In genomic region chr3:149436420-149436819, GRCm38 (mm10) we compare ENCODE assay signal across 16 mouse cellular contexts.
DNase-seq lines count a peak whose midpoint lies in the region; ATAC-seq and TF ChIP-seq lines count a peak whose summit lies in the region.
"Had no signal": no experiment of that assay in that cellular context is flagged by ENCODE, and none has a peak within 500 bp of the region (broad histone marks: within the 10 kb centered on the region; RNA-seq: fewer than 3 reads in every experiment).

No protein-coding gene starts in this region.

- H3K9ac ChIP-seq in lung, postnatal 0 days (replicated peaks; ENCODE audit: low read depth) = no peak overlapping the region
- no peak overlapping the region for H3K9ac ChIP-seq in midbrain, embryonic 16.5 days (ENCODE audit: low read depth, low read length)
- H3K9ac ChIP-seq: hindbrain, embryonic 13.5 days; limb, embryonic 13.5 days had no signal

- no peaks in the 10 kb centered on the region for H3K4me1 ChIP-seq in heart, embryonic 10.5 days
- H3K4me1 ChIP-seq in lung, postnatal 0 days (ENCODE audit: insufficient read depth, low read depth, low read length) = no peaks in the 10 kb centered on the region
- peaks cover 11% of the 10 kb centered on the region for H3K4me1 ChIP-seq in lung, adult 2 months (ENCODE audit: control insufficient read depth, insufficient read depth, low read length)
- H3K4me1 ChIP-seq in midbrain, embryonic 16.5 days (ENCODE audit: control insufficient read depth, insufficient read depth, low read length) = no peaks in the 10 kb centered on the region; the same call in 1 of the 2 replicates
- H3K4me1 ChIP-seq: hindbrain, embryonic 13.5 days; limb, embryonic 13.5 days; megakaryocyte, embryonic 14.5 days had no signal

- no peak for TF ChIP-seq POLR2A in lung, adult 2 months (IDR thresholded peaks at IDR 0.05; ENCODE audit: borderline replicate concordance, extremely low read depth, low read depth, low read length)

- no peak overlapping the region for H3K27ac ChIP-seq in heart, embryonic 10.5 days
- no peak overlapping the region for H3K27ac ChIP-seq in lung, postnatal 0 days (ENCODE audit: low read length)
- H3K27ac ChIP-seq in midbrain, embryonic 16.5 days (ENCODE audit: low read length) = no peak overlapping the region
- no peak overlapping the region for H3K27ac ChIP-seq in gastrocnemius, adult 2 months
- H3K27ac ChIP-seq: hindbrain, embryonic 13.5 days; layer of hippocampus, adult 2 months; limb, embryonic 13.5 days had no signal

- peak; percentile 22 for DNase-seq in heart, adult 8-10 months (ENCODE audit: low spot score)
- DNase-seq in heart, embryonic 10.5 days (ENCODE audit: low spot score) = no peak
- peak; percentile 15 for DNase-seq in lung, postnatal 0 days (ENCODE audit: low spot score)
- no peak for DNase-seq in lung, adult 2 months
- DNase-seq in gastrocnemius, adult 2 months = no peak
- DNase-seq: adrenal gland, postnatal 36 days; cerebellum, postnatal 14 days; thymus, postnatal 4 days had no signal

- WGBS in heart, embryonic 10.5 days = 87% methylated on average over 8 of the region's 8 CpGs
- WGBS in lung, postnatal 0 days = 72% methylated on average over 8 of the region's 8 CpGs
- 60% methylated on average over 8 of the region's 8 CpGs for WGBS in lung, adult 2 months
- WGBS in midbrain, embryonic 16.5 days = 84% methylated on average over 8 of the region's 8 CpGs

- no peak for TF ChIP-seq CTCF in lung, postnatal 0 days (IDR thresholded peaks at IDR 0.05)
- no peak for TF ChIP-seq CTCF in lung, adult 2 months (IDR thresholded peaks at IDR 0.05; ENCODE audit: insufficient read depth, low read length)
- TF ChIP-seq CTCF in gastrocnemius, adult 2 months (IDR thresholded peaks at IDR 0.05) = no peak

- intact Hi-C loops in gastrocnemius, adult 2 months (cut with DNase I) = no loop called here

- no peaks in the 10 kb centered on the region for H3K9me3 ChIP-seq in heart, embryonic 10.5 days
- H3K9me3 ChIP-seq in lung, postnatal 0 days (ENCODE audit: low read length) = no peaks in the 10 kb centered on the region
- H3K9me3 ChIP-seq in midbrain, embryonic 16.5 days (replicated peaks; ENCODE audit: control insufficient read depth, low read length, poor library complexity, severe bottlenecking) = no peaks in the 10 kb centered on the region
- H3K9me3 ChIP-seq: hindbrain, embryonic 13.5 days; limb, embryonic 13.5 days had no signal

- no peak for TF ChIP-seq EP300 in lung, postnatal 0 days (IDR thresholded peaks at IDR 0.05)

- H3K36me3 ChIP-seq in heart, embryonic 10.5 days = no peaks in the 10 kb centered on the region
- no peaks in the 10 kb centered on the region for H3K36me3 ChIP-seq in lung, postnatal 0 days (ENCODE audit: insufficient read depth, low read length)
- no peaks in the 10 kb centered on the region for H3K36me3 ChIP-seq in midbrain, embryonic 16.5 days (ENCODE audit: control insufficient read depth, insufficient read depth, low read length)
- H3K36me3 ChIP-seq: hindbrain, embryonic 13.5 days; limb, embryonic 13.5 days had no signal

- H3K4me3 ChIP-seq in heart, embryonic 10.5 days = no peak overlapping the region
- H3K4me3 ChIP-seq in lung, postnatal 0 days (ENCODE audit: low read depth, low read length) = no peak overlapping the region
- H3K4me3 ChIP-seq in lung, adult 2 months (replicated peaks; ENCODE audit: extremely low read depth, low read depth, low read length) = no peak overlapping the region
- no peak overlapping the region for H3K4me3 ChIP-seq in midbrain, embryonic 16.5 days (ENCODE audit: low read depth, low read length)
- no peak overlapping the region for H3K4me3 ChIP-seq in gastrocnemius, adult 2 months
- H3K4me3 ChIP-seq: hindbrain, embryonic 13.5 days; layer of hippocampus, adult 2 months; limb, embryonic 13.5 days; megakaryocyte, embryonic 14.5 days had no signal

- no peak overlapping the region for H3K4me2 ChIP-seq in lung, postnatal 0 days (replicated peaks; ENCODE audit: low read depth, low read length)
- no peak overlapping the region for H3K4me2 ChIP-seq in midbrain, embryonic 16.5 days (ENCODE audit: low read length)
- H3K4me2 ChIP-seq: hindbrain, embryonic 13.5 days; limb, embryonic 13.5 days had no signal

- H3K27me3 ChIP-seq in heart, embryonic 10.5 days (ENCODE audit: insufficient read depth, poor library complexity, severe bottlenecking) = no peaks in the 10 kb centered on the region
- H3K27me3 ChIP-seq in lung, postnatal 0 days (replicated peaks; ENCODE audit: insufficient read depth, low read length) = no peaks in the 10 kb centered on the region
- H3K27me3 ChIP-seq in midbrain, embryonic 16.5 days (ENCODE audit: control insufficient read depth, insufficient read depth, low read depth, low read length) = no peaks in the 10 kb centered on the region
- H3K27me3 ChIP-seq: hindbrain, embryonic 13.5 days; megakaryocyte, embryonic 14.5 days; Patski had no signal

- no peak for ATAC-seq in lung, postnatal 0 days
- ATAC-seq in common myeloid progenitor, adult 5-6 weeks (replicated peaks; ENCODE audit: low read depth, poor library complexity, severe bottlenecking) = peak; percentile 89
- ATAC-seq in neutrophil, adult 5-6 weeks (ENCODE audit: extremely low read depth, insufficient number of reproducible peaks, low FRiP score, poor library complexity, severe bottlenecking) = peak; percentile 81
- no peak for ATAC-seq in midbrain, embryonic 16.5 days
- ATAC-seq: Patski had no signal

Comparison
In these comparisons a context has a peak if more than half of its experiments do, and no peak if none do; other contexts are left out.
1. DNase-seq: peak in heart, adult 8-10 months (single experiment) and lung, postnatal 0 days (single experiment); none in heart, embryonic 10.5 days (single experiment), lung, adult 2 months (single experiment) and gastrocnemius, adult 2 months (single experiment).
2. ATAC-seq: peak in common myeloid progenitor, adult 5-6 weeks (single experiment) and neutrophil, adult 5-6 weeks (single experiment); none in lung, postnatal 0 days (single experiment) and midbrain, embryonic 16.5 days (single experiment).